Mouse (Mus musculus) liver, embryonic 18 days (tissue): ENCODE results near the gene Fam25c. TPM values are rescaled to one million over a fixed set of nuclear protein-coding genes. Genes with fewer than 3 reads are reported as not detected.

Experiments
- polyA plus RNA-seq: library from polyadenylated mRNA; depleted of rRNA; stranded (reverse); fragments of >200 nt; gene quantifications from 2 replicates; pipeline ENCODE4 v1.2.3, GENCODE M21; 2012; rRNA removed

The Fam25c gene
- 1.5 and 1.9 TPM in 2 replicates for polyA plus RNA-seq

DNA sequence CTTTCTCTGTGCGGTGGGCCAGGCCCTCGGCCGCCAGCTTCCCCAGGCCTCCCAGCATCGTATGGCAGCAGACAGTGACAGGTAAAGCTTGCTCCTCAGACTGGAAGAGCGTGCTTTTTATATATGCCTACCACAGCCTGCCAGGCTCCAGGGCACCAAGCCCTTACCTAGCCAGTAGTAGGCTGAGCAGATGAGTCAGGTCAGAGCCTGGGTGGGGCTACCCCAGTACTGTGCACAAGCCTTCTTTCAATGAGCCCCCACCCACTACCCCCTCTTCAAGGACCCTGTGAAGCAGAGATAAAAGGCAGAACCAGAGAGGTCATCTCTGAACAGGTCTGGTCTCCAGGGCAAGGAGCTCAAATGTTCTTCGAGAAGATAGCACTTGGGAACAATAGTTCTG, at the start of gene Fam25c:
Gene Fam25c (minus strand): TSS at position 133 of the 400 bp plus-strand sequence.

DNA sequence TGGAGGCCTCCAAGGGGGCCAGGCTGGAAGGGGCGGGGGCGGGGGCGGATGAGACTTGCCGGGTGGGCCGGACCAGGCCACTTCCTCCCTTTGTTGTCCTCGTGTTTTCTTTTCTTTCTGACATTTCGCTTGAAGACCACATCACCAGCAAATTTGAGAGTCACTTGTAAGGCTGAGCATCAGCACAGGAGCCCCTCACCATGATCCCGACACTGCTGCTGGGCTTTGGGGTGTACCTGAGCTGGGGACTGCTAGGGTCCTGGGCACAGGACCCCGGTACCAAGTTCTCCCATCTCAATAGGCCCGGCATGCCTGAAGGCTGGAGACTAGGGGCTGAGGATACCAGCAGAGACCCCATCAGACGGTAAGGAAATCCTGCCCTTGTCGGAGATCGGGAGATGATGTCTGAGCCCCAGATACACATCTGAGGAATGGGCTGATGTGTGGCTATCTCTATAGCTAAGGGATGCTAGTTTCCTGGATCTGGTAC, 20.2 kb upstream of the Fam25c start, which contains the start of gene Mmrn2:
Gene Mmrn2 (plus strand): TSS at position 51 of the 490 bp plus-strand sequence.

DNA sequence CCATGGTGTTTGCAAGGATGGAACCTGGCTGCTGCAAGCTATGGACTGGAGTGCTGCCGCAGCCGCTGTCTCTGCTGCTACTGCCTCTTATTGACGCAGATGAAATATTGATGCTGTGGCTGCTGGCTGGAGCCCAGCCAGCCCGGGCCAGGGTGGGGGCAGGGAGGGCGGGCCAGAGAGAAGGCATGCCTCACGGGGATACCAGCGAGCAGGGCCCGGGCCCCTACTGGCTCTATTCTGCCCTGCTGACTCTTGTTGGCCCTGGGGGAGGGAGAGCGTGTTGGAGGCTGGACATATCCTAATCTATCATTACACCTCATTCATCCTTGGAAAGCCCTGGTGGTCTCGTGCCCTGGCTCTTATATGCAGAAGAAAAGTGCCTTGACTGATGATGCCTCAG, 19.3 kb upstream of the Fam25c start, which contains the start of gene Sncg:
Gene Sncg (minus strand): TSS at position 213 of the 400 bp plus-strand sequence.

DNA sequence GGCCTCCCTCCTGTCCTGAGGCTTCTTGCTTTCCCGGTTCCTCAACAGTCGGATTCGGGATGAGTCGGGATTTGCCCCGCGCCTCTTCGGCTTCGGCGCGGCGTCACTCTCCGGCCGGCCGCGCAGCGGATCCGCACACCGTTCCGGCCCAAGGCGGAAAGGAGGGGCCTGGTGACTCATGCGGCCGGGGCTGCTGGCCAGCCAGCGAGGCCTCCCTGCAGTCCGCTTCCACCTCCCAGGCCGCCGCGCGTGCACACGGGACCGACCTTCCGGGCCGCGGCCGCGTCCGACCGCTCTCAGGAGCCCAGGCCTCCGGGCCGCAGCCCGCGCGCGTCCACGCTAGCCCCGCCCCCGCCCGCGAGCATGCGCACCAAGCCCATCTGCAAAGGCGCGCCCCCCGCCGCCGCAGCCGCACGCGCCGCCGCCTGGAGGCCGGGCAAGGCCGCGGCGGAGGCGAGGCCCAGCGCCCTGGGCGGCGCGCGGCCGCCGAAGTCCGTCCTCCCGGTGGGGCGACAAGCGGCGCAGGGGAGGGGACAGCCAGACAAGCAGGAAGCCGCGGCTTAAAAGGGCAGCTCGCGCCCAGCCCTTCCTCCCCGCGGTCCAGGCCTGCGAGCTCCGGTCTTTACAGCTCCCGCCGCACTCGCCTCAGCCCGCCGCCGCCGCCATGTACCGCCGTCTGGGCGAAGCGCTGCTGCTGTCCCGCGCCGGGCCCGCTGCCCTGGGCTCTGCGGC, 44.8 kb downstream of the Fam25c start, which contains the start of the genes Shld2 and Glud1:
Gene Shld2 (minus strand): TSS at position 260 of the 732 bp plus-strand sequence.
Gene Glud1 (plus strand): TSS at position 494 of the 732 bp plus-strand sequence.

Other genes with a start within 250 kb of the Fam25c start
- gene Npy4r, start 202.9 kb downstream of the Fam25c start, polyA plus RNA-seq: 0.01 TPM in 2 replicates
- 0.02 and 0.07 TPM in 2 replicates for gene Gprin2, start 153.8 kb downstream of the Fam25c start, polyA plus RNA-seq
- 0.43 and 0.53 TPM in 2 replicates for gene Syt15, start 135.8 kb downstream of the Fam25c start, polyA plus RNA-seq
- 10.8 and 12.0 TPM in 2 replicates for gene Shld2, start 44.9 kb downstream of the Fam25c start, polyA plus RNA-seq
- 304 and 319 TPM in 2 replicates for gene Glud1, start 44.7 kb downstream of the Fam25c start, polyA plus RNA-seq
- 0.41 and 0.59 TPM in 2 replicates for gene Sncg, start 19.4 kb upstream of the Fam25c start, polyA plus RNA-seq
- 2.2 TPM in 2 replicates for gene Mmrn2, start 20.0 kb upstream of the Fam25c start, polyA plus RNA-seq
- 4.8 and 4.9 TPM in 2 replicates for gene Bmpr1a, start 147.9 kb upstream of the Fam25c start, polyA plus RNA-seq
- gene 9230112D13Rik, start 167.4 kb upstream of the Fam25c start, polyA plus RNA-seq: not detected in 2 replicates
- gene Ldb3, start 233.2 kb upstream of the Fam25c start, polyA plus RNA-seq: 0.08 and 0.19 TPM in 2 replicates
- not detected in 2 replicates for gene Opn4, start 244.7 kb upstream of the Fam25c start, polyA plus RNA-seq